Mouse (Mus musculus) heart, embryonic 15.5 days (tissue): ENCODE results near the gene Tdrd12. TPM values are rescaled to one million over a fixed set of nuclear protein-coding genes. Genes with fewer than 3 reads are reported as not detected.

Experiments
- ATAC-seq: fragments of 200-750 bp; cut with Nextera tagmentation; replicated peaks from 2 replicates; pipeline ENCODE4 v1.8.0; 2017; ENCODE audit warnings: low read depth, moderate TSS enrichment; ENCODE audit not compliant: insufficient number of reproducible peaks, insufficient read depth, low FRiP score
- H3K27ac ChIP-seq: fragments of 300-500 bp; sonication (generic); 2 replicates; pipeline ENCODE4 v1.5.1; 2015; ENCODE audit warnings: mild to moderate bottlenecking, inconsistent platforms
- H3K27me3 ChIP-seq: fragments of 300-500 bp; sonication (generic); 2 replicates; pipeline ENCODE4 v1.6.1; 2015; ENCODE audit warnings: inconsistent platforms
- H3K36me3 ChIP-seq: fragments of 300-500 bp; sonication (generic); 2 replicates; pipeline ENCODE4 v1.6.1; 2015; ENCODE audit warnings: mild to moderate bottlenecking, inconsistent platforms
- H3K4me1 ChIP-seq: fragments of 300-500 bp; sonication (generic); replicated peaks from 2 replicates; pipeline ENCODE4 v1.6.1; 2015; ENCODE audit warnings: inconsistent platforms
- H3K4me2 ChIP-seq: fragments of 300-500 bp; sonication (generic); 2 replicates; pipeline ENCODE4 v1.6.1; 2015; ENCODE audit warnings: inconsistent platforms, mild to moderate bottlenecking, moderate library complexity
- H3K4me3 ChIP-seq: fragments of 300-500 bp; sonication (generic); 2 replicates; pipeline ENCODE4 v1.5.1; 2015; ENCODE audit warnings: mild to moderate bottlenecking, inconsistent platforms
- H3K9ac ChIP-seq: fragments of 300-500 bp; sonication (generic); 2 replicates; pipeline ENCODE4 v1.6.1; 2015; ENCODE audit warnings: mild to moderate bottlenecking, inconsistent platforms
- H3K9me3 ChIP-seq: fragments of 300-500 bp; sonication (generic); replicated peaks from 2 replicates; pipeline ENCODE4 v1.6.1; 2016; ENCODE audit warnings: inconsistent platforms
- WGBS: fragments of 180-500 bp; shearing (Covaris S2); methylation state at CpG from one replicate; pipeline ENCODE4 v1.1.7; 2015; ENCODE audit warnings: mixed read lengths; 5-methylcytosine and 5-hydroxymethylcytosine counted together
- polyA plus RNA-seq: library from polyadenylated mRNA; unstranded; fragments of >200 nt; fragmentation: Nextera tagmentation; extraction: Ambion mirVana; gene quantifications from 2 replicates; pipeline ENCODE4 v1.2.1, GENCODE M21; 2015

The Tdrd12 gene
- polyA plus RNA-seq, 1 experiment from 2014 or later = 1.4 TPM

DNA sequence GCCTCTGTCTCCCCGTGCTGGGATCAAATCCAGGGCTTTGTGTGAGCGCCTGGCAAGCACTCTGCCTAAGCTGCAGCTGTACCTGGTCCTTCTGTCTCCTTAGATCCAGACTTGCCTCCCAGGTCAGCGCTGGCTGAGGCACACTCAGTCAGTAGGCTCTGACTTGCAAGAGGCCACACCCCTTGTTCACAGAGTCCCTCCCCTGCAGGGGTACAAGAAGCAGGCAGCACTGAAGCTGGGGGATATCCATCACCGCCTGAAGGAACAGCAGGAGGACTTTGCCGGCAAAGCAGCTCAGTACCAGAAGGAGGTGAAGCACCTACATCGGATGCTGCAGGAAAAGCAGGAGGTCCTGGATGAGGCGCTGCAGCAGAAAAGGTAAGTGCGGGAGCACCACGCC is 102.3 kb downstream of the Tdrd12 start:
- WGBS = 83% methylated on average over 9 of the region's 9 CpGs
- no peak overlapping the region for H3K4me2 ChIP-seq
- H3K9me3 ChIP-seq = no peaks in the 10 kb centered on the region
- no peaks in the 10 kb centered on the region for H3K4me1 ChIP-seq
- no peak overlapping the region for H3K27ac ChIP-seq
- no peaks in the 10 kb centered on the region for H3K27me3 ChIP-seq
- no peak overlapping the region for H3K4me3 ChIP-seq
- H3K9ac ChIP-seq = no peak overlapping the region
- no peak for ATAC-seq
- H3K36me3 ChIP-seq = peaks cover 64% of the 10 kb centered on the region

DNA sequence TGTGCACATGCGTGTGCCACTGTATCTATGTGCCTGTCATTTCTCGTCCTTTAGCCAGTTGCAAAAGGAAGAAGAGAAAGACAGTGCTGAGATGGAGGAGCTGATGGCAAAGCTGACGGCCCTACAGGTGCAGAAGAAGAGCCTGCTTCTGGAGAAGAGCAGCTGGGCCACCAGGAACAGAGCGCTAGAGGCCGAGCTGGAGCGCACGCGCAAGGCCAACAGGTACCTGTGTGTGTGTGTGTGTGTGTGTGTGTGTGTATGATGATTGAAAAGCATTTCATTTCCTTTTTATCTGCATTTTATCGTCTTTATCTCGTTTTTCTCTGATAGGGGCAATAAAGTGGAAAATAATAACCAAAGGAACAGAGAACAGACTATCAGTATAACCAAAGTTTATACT is 109.4 kb downstream of the Tdrd12 start:
- 91% methylated on average over 10 of the region's 10 CpGs for WGBS
- no peak overlapping the region for H3K9ac ChIP-seq
- no peak for ATAC-seq

DNA sequence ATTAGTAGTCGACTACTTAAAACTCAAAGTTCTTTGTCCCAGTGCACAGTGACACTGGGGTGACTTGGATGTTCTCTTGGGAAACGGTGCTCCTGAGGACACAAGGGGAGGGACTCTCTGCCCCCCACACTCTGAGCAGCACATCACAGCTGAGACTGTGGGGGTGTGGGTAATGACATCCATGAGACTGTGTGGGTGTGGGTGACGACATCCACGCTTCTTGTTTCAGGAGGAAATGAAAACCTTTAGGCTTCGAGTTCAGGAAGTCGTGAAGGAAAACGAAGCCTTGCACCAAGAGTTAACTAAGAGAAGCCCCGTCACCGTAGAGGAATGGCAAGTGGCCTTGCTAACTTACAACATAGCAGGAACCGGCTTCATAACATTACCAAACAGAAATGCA is 114.5 kb downstream of the Tdrd12 start:
- Histone ChIP-seq H3K4me1 (no peaks in the 10 kb centered on the region), H3K9ac (no peak overlapping the region), H3K36me3 (peaks cover 58% of the 10 kb centered on the region), H3K4me2 (no peak overlapping the region), H3K4me3 (no peak overlapping the region), H3K27me3 (no peaks in the 10 kb centered on the region), H3K27ac (no peak overlapping the region), H3K9me3 (no peaks in the 10 kb centered on the region)
- WGBS = 83% methylated on average over 10 of the region's 10 CpGs
- no peak for ATAC-seq

More for the DNA sequence above, 109.4 kb downstream of the Tdrd12 start:
- no peaks in the 10 kb centered on the region for H3K9me3 ChIP-seq
- H3K27ac ChIP-seq = no peak overlapping the region
- H3K4me1 ChIP-seq = no peaks in the 10 kb centered on the region
- H3K27me3 ChIP-seq = no peaks in the 10 kb centered on the region
- H3K4me3 ChIP-seq = no peak overlapping the region
- H3K4me2 ChIP-seq = no peak overlapping the region
- H3K36me3 ChIP-seq = peaks cover 63% of the 10 kb centered on the region

Other genes starting within 250 kb of the Tdrd12 start
- gene Gpatch1, start 219.3 kb downstream of the Tdrd12 start, polyA plus RNA-seq = 10.3 and 11.8 TPM in 2 replicates
- 5.2 and 6.6 TPM in 2 replicates for gene Rhpn2, start 203.6 kb downstream of the Tdrd12 start, polyA plus RNA-seq
- 12.1 and 13.6 TPM in 2 replicates for gene Faap24, start 140.9 kb downstream of the Tdrd12 start, polyA plus RNA-seq
- gene Cep89, start 140.7 kb downstream of the Tdrd12 start, polyA plus RNA-seq = 36.9 and 41.7 TPM in 2 replicates
- 0.27 and 0.42 TPM in 2 replicates for gene Slc7a9, start 88.9 kb downstream of the Tdrd12 start, polyA plus RNA-seq
- gene Nudt19, start 18.6 kb upstream of the Tdrd12 start, polyA plus RNA-seq = 109 and 115 TPM in 2 replicates
- 0.25 and 0.42 TPM in 2 replicates for gene Rgs9bp, start 47.8 kb upstream of the Tdrd12 start, polyA plus RNA-seq
- gene Ankrd27, start 48.5 kb upstream of the Tdrd12 start, polyA plus RNA-seq = 17.7 and 22.9 TPM in 2 replicates
- gene Pdcd5, start 109.8 kb upstream of the Tdrd12 start, polyA plus RNA-seq = 232 and 240 TPM in 2 replicates
- 13.1 and 13.8 TPM in 2 replicates for gene Dpy19l3, start 216.7 kb upstream of the Tdrd12 start, polyA plus RNA-seq